Mouse (Mus musculus) ES-E14 (cell line): Measurements from ENCODE around the gene Mdm1.

Source experiments
- CHD2 ChIP-seq: IDR thresholded peaks from 2 replicates; pipeline ENCODE4 v1.6.1; 2014; ENCODE audit warnings: mild to moderate bottlenecking, low read depth, low read length, inconsistent platforms
- HCFC1 ChIP-seq: IDR thresholded peaks from 2 replicates; pipeline ENCODE4 v1.6.1; 2012; ENCODE audit warnings: low read length, inconsistent platforms, borderline replicate concordance; ENCODE audit not compliant: insufficient read depth
- MAFK ChIP-seq: IDR thresholded peaks from 2 replicates; pipeline ENCODE4 v1.6.1; 2014; ENCODE audit warnings: mild to moderate bottlenecking, low read depth, low read length, inconsistent platforms; ENCODE audit not compliant: insufficient read depth
- ZC3H11A ChIP-seq: IDR thresholded peaks from 2 replicates; pipeline ENCODE4 v1.6.1; 2012; ENCODE audit warnings: low read depth, mild to moderate bottlenecking, inconsistent platforms, low read length, borderline replicate concordance
- ZNF384 ChIP-seq: IDR thresholded peaks from 2 replicates; pipeline ENCODE4 v1.6.1; 2012; ENCODE audit warnings: low read depth, low read length, inconsistent platforms

DNA sequence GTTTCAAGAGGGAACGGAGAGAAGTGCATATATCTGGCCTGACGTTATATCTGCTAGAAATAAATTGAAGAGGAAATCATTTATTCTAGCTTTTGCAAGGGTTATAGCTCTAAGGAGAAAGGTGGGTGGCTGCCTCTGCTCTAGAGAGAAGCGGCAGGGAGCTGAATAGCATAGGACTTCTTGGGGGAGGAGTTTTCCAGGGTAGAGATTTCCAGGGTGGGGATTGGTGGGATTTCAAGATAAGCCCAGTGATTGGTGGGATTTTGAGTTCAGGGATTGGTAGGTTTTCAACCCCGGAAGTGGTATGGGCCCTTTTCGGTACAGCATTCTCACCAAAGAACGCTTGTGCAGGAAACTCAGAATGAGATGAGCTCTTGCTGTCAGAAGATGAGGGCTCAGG lies 8.6 kb upstream of the Mdm1 start:
- TF ChIP-seq ZC3H11A: no peak
- TF ChIP-seq HCFC1: no peak
- TF ChIP-seq MAFK: no peak
- TF ChIP-seq CHD2: no peak
- no peak for TF ChIP-seq ZNF384
